Mouse (Mus musculus): Measurements from ENCODE around the gene Ccdc187. TPM values are rescaled to one million over a fixed set of nuclear protein-coding genes. Genes with fewer than 3 reads are reported as not detected.

Gene Ccdc187
- polyA plus RNA-seq (2012; rRNA removed): not detected in 2 replicates

DNA sequence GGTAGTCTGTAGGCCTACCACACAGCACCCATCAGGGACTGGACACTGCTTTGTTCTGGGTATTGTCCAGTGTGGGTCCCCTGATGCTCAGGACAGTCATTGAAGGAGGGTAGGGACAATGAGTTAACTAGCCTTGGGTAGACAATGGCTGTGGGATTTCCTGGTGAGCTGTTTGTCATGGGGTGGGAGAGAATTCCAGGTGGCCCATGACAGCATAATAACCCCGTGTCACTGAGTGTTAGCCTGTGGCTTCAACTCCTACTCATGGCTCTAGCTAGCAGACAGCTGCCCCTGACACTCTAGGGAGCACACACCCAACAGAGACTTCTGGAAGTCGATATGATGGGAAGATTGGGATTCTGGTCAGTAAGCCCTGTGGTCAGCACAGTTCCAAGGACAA lies at the start of gene Ccdc187:
Gene Ccdc187 (minus strand): TSS at position 101 of the 400 bp plus-strand sequence.
- DNase-seq (ENCODE audit: low read depth in 1 of 2, low spot score in 2 of 2): no peak
- Histone ChIP-seq H3K27me3 (ENCODE audit: control insufficient read depth, insufficient read depth, low read length) (no peaks in the 10 kb centered on the region), H3K27ac (ENCODE audit: insufficient read depth, low read length) (no peak within 1 kb of the TSS), H3K4me3 (ENCODE audit: extremely low read depth, insufficient read depth, insufficient read length) (no peak within 1 kb of the TSS), H3K4me1 (ENCODE audit: control insufficient read depth, insufficient read depth, insufficient read length) (no peaks in the 10 kb centered on the region), H3K36me3 (ENCODE audit: control insufficient read depth, insufficient read depth, low read length) (no peaks in the 10 kb centered on the region)
- 66% methylated on average over 2 of the region's 2 CpGs for WGBS
- TF ChIP-seq CTCF (IDR thresholded peaks at IDR 0.05; ENCODE audit: extremely low read depth, insufficient read depth, insufficient read length, insufficient replicate concordance) (no peak), POLR2A (IDR thresholded peaks at IDR 0.05; ENCODE audit: low read depth, low read length) (no peak)

DNA sequence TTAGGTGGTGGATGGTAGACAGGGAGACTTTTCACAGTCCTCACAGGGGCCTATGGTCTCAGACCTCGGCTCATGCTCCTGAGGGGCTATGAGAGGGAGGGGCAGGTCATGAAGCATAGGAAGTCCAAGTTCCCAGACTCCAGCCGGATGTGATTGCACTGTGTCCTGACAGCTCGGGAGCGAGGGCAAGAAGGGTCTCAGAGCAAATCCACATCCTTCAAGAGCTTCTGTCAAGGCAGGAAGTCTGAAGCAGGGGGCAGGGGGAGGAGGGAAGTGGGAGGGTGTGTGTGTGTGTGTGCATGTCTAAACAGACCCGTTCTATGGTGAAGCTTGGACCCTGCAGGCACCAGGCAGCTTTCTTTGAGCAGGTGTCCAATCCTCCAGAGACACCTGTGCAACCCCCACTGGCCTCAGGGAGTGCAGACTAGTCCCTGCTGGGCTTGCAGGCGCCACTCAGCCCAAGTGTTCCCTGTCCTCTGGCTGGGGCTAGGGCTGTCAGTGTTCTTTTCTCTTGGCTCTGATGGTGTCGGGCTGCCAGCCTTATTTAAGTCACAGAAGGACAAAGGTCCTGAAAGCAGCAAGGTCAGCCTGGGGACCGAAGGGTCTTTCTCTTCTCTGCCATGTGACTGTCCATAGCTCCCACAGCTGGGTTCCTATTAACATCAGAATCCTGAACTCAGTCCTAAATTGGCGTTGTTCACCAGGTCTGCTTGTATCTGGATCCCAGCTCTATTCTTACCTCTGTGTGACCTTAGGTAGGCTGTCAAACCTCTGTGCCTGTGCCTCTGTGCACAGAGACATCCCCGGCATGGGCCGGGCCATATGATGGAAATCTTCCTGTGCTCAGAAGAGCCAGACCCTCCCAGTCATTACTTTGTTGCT lies 48.5 kb upstream of the Ccdc187 start:
- Histone ChIP-seq H3K36me3 (ENCODE audit: control insufficient read depth, insufficient read depth, low read length) (peaks cover 3% of the 10 kb centered on the region; the same call in 1 of the 2 replicates), H3K27ac (ENCODE audit: insufficient read depth, low read length) (peak overlapping the region; percentile 7; the same call in 1 of the 2 replicates), H3K27me3 (ENCODE audit: control insufficient read depth, insufficient read depth, low read length) (no peaks in the 10 kb centered on the region), H3K4me3 (ENCODE audit: extremely low read depth, insufficient read depth, insufficient read length) (no peak overlapping the region), H3K4me1 (ENCODE audit: control insufficient read depth, insufficient read depth, insufficient read length) (no peaks in the 10 kb centered on the region)
- 63% methylated on average over 11 of the region's 11 CpGs for WGBS
- TF ChIP-seq POLR2A (IDR thresholded peaks at IDR 0.05; ENCODE audit: low read depth, low read length) (no peak), CTCF (IDR thresholded peaks at IDR 0.05; ENCODE audit: extremely low read depth, insufficient read depth, insufficient read length, insufficient replicate concordance) (no peak)
- no peak for DNase-seq (ENCODE audit: low read depth in 1 of 2, low spot score in 2 of 2)

DNA sequence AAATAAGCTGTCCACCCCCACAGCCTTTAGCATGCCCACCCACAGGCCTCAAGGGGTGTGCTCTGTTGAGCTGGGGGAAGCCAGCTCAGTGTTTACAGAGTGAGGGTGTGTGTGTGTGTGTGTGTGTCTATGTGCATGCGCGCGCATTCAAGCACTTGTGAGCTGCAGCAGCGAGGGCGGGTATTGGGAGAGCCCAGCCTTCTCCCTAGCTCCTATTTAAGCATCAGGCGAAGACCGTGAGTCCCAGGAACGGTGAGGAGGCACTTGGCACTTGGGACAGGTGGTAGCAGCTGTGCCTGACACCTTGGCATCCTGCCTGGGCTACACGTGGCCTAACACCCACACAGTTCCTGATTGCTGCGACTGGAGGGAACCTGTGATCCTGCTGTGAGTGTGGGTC lies 47.7 kb upstream of the Ccdc187 start:
- no peaks in the 10 kb centered on the region for H3K4me1 ChIP-seq (ENCODE audit: control insufficient read depth, insufficient read depth, insufficient read length)
- TF ChIP-seq POLR2A (IDR thresholded peaks at IDR 0.05; ENCODE audit: low read depth, low read length): no peak
- TF ChIP-seq CTCF (IDR thresholded peaks at IDR 0.05; ENCODE audit: extremely low read depth, insufficient read depth, insufficient read length, insufficient replicate concordance): no peak
- DNase-seq (ENCODE audit: low read depth in 1 of 2, low spot score in 2 of 2): no peak
- peak overlapping the region; percentile 7; the same call in 1 of the 2 replicates for H3K27ac ChIP-seq (ENCODE audit: insufficient read depth, low read length)
- no peaks in the 10 kb centered on the region for H3K27me3 ChIP-seq (ENCODE audit: control insufficient read depth, insufficient read depth, low read length)
- H3K36me3 ChIP-seq (ENCODE audit: control insufficient read depth, insufficient read depth, low read length): peaks cover 3% of the 10 kb centered on the region; the same call in 1 of the 2 replicates
- WGBS: 69% methylated on average over 10 of the region's 10 CpGs
- no peak overlapping the region for H3K4me3 ChIP-seq (ENCODE audit: extremely low read depth, insufficient read depth, insufficient read length)

DNA sequence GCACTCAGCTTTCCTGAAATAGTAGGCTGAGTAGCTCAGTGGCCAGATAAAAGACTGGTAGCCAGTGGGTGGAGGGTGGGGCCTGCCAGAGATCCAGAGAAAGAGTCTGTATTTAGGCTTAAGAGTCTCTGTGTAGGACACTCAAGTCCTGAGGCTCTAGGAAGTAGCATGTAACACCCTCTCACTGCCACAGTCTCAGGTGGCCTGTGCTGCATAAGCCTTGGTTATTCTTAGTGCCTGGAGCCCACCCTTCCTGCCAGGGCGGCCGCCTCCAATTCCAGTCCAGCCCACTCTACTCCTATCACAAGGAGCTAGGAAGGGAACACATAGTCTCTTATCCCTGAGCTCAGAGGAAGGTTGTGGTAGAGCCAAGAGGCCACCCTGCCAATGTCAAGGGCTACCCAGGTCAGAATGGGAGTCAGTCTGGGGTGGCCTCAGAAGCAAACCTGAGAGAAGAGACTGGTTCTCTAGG lies 47.2 kb upstream of the Ccdc187 start:
- no peak for DNase-seq (ENCODE audit: low read depth in 1 of 2, low spot score in 2 of 2)
- WGBS: 92% methylated on average over 2 of the region's 2 CpGs
- Histone ChIP-seq H3K36me3 (ENCODE audit: control insufficient read depth, insufficient read depth, low read length) (peaks cover 3% of the 10 kb centered on the region; the same call in 1 of the 2 replicates), H3K27me3 (ENCODE audit: control insufficient read depth, insufficient read depth, low read length) (no peaks in the 10 kb centered on the region), H3K4me1 (ENCODE audit: control insufficient read depth, insufficient read depth, insufficient read length) (no peaks in the 10 kb centered on the region), H3K4me3 (ENCODE audit: extremely low read depth, insufficient read depth, insufficient read length) (no peak overlapping the region), H3K27ac (ENCODE audit: insufficient read depth, low read length) (no peak overlapping the region)
- TF ChIP-seq CTCF (IDR thresholded peaks at IDR 0.05; ENCODE audit: extremely low read depth, insufficient read depth, insufficient read length, insufficient replicate concordance): no peak
- no peak for TF ChIP-seq POLR2A (IDR thresholded peaks at IDR 0.05; ENCODE audit: low read depth, low read length)

DNA sequence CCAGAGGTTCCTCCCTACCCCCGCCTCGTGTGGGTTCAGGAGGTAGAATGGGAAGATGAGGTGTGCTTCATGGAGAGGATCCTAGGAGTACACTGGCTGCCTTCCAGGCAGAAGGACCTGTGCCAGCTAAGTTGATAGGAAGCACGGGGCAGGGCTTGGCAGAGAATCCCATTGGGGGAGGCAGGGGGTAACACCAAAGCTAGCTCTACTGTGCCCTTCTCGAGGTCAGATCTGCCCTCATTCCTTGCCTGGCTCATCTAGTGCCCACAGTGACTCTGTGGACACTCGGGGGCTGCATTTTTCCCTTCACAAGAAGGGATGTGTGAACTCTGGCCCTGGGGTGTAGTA lies 44.8 kb upstream of the Ccdc187 start:
- TF ChIP-seq CTCF (IDR thresholded peaks at IDR 0.05; ENCODE audit: extremely low read depth, insufficient read depth, insufficient read length, insufficient replicate concordance): no peak
- no peak for TF ChIP-seq POLR2A (IDR thresholded peaks at IDR 0.05; ENCODE audit: low read depth, low read length)
- WGBS: 96% methylated on average over 5 of the region's 5 CpGs
- Histone ChIP-seq H3K4me3 (ENCODE audit: extremely low read depth, insufficient read depth, insufficient read length) (no peak overlapping the region), H3K27me3 (ENCODE audit: control insufficient read depth, insufficient read depth, low read length) (no peaks in the 10 kb centered on the region), H3K27ac (ENCODE audit: insufficient read depth, low read length) (no peak overlapping the region), H3K36me3 (ENCODE audit: control insufficient read depth, insufficient read depth, low read length) (peaks cover 3% of the 10 kb centered on the region; the same call in 1 of the 2 replicates), H3K4me1 (ENCODE audit: control insufficient read depth, insufficient read depth, insufficient read length) (no peaks in the 10 kb centered on the region)
- DNase-seq (ENCODE audit: low read depth in 1 of 2, low spot score in 2 of 2): no peak

DNA sequence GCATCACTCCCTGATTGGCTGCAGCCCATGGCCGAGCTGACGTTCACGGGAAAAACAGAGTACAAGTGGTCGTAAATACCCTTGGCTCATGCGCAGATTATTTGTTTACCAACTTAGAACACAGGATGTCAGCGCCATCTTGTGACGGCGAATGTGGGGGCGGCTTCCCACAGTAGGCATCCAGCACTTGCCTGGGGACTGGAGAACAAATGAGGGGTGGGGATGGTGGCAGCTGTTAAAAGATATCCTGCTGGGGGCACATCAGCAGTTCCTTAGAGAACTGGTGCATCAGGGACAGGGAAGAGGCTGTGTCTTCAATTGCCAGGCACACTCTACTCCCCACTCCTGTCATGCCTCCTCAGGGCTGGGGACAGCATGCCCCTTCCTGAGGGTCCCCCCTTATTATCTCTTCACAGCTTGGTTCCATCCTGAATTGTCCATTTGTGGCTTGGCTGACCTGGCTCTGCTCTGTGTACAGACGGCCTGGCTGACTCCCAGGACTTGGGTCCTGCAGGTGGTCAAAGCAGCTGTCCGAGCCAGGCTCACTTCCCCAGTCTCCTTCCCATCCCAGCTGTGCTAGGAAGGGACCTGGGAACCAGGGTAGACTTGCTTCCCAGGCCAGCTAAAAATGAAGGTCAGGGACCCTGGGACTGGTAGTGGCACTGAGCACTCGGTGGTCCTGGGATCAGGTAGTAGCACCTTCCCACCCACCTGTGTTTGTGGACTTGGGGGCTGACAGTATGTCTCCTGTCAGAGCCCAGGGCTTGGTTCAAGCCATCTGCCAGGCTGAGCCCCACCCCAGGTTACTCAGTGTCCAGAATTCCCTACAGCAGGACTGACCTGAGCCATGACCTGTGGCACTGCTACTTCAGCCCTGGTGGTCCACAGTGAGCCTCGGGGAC lies 44.2 kb upstream of the Ccdc187 start:
- no peak overlapping the region for H3K4me3 ChIP-seq (ENCODE audit: extremely low read depth, insufficient read depth, insufficient read length)
- no peak for TF ChIP-seq POLR2A (IDR thresholded peaks at IDR 0.05; ENCODE audit: low read depth, low read length)
- TF ChIP-seq CTCF (IDR thresholded peaks at IDR 0.05; ENCODE audit: extremely low read depth, insufficient read depth, insufficient read length, insufficient replicate concordance): no peak
- peaks cover 3% of the 10 kb centered on the region; the same call in 1 of the 2 replicates for H3K36me3 ChIP-seq (ENCODE audit: control insufficient read depth, insufficient read depth, low read length)
- H3K27me3 ChIP-seq (ENCODE audit: control insufficient read depth, insufficient read depth, low read length): no peaks in the 10 kb centered on the region
- no peak for DNase-seq (ENCODE audit: low read depth in 1 of 2, low spot score in 2 of 2)
- 90% methylated on average over 9 of the region's 13 CpGs for WGBS
- H3K4me1 ChIP-seq (ENCODE audit: control insufficient read depth, insufficient read depth, insufficient read length): no peaks in the 10 kb centered on the region
- H3K27ac ChIP-seq (ENCODE audit: insufficient read depth, low read length): no peak overlapping the region
